Mouse (Mus musculus) adrenal gland (tissue): ENCODE results near the gene Cbfa2t2.

Experiments
- intact Hi-C: fragments of 180-260 bp; cut with DNase I; formaldehyde crosslinking; loops from one replicate; pipeline ENCODE4 v1.15.1; 2025
- long read RNA-seq, 2 experiments: library from polyadenylated mRNA; unstranded; transcript quantifications; one replicate each; pipeline ENCODE4 v2.0.0; 2020; ENCODE audit warnings: borderline replicate concordance in 1 of 2; ENCODE audit not compliant: insufficient replicate concordance in 1 of 2

Gene Cbfa2t2
- long read RNA-seq, experiment 1, full-length matches to known transcripts = 2 of 79 reads
- long read RNA-seq, experiment 1, partial matches to known transcripts = 6 of 79 reads
- long read RNA-seq, experiment 1, other reads (novel, unspliced or antisense) = 71 of 79 reads
- long read RNA-seq, experiment 2, full-length matches to known transcripts = 5 of 45 reads
- long read RNA-seq, experiment 2, partial matches to known transcripts = 3 of 45 reads
- long read RNA-seq, experiment 2, other reads (novel, unspliced or antisense) = 37 of 45 reads

GRCm38 (mm10) chr2:154436458-154437190, at the start of gene Cbfa2t2:
Cbfa2t2 (plus strand) TSS chr2:154436481.
- intact Hi-C loops = no loop called here

DNA sequence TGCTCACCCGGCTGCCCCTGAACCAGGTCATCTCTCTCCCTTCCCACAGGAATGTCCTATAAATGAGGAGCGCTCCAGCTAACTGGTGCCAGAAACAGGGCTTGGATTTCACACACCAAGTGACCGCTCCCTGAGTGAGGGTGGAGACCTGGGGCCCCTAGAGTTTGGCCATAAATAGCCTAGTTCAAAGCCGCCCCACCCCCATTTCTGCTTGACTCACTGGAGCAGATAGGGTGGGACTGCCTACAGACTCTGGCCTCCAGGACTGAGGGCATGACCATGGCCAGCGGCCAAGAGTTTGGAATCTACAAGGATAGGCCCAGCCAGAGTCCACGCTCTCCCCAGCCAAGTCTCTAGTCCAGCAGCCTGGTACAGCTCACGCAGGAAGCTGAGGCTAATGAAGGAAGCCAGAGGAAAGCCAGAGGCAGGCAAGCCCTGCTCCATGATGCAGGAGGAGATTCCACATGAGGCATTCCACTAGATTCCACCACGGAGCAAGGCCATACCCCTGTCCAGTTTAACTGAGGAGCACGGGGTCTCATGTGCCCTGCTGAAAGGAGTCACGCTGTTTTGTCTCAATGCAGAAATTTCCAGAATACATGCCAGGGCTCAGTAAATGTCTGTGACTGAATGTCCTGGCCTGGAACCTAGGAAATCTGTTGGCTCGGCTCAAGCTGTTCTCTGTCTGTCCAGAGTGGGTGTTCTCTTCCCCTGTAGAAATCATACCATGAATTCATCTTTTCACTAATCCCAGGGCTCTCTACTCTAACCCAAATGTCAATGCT, 45.9 kb upstream of the Cbfa2t2 start:
- intact Hi-C loops = no loop called here

- intact Hi-C loops = no loop called here
Measured at GRCm38 (mm10) chr2:154394602-154395001, 41.7 kb upstream of the Cbfa2t2 start.

DNA sequence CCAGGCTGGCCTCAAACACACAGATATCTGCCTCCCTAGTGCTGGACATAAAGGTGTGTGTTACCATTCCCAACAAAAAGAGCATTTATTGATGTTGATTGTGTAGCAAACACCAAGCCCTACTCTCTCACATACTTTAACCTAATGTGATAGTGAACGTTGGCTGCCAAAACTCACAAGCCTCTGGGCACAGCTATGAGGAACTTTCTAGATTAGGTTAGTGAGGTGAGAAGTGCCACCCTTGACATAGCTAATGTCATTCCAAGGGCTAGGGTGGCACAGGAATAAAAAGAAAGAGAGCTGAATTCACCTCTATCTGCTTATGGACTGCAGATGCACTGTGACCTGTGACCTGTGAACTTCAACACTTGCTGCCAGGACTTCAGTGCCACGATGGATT, 39.8 kb upstream of the Cbfa2t2 start:
- intact Hi-C loops = no loop called here

DNA sequence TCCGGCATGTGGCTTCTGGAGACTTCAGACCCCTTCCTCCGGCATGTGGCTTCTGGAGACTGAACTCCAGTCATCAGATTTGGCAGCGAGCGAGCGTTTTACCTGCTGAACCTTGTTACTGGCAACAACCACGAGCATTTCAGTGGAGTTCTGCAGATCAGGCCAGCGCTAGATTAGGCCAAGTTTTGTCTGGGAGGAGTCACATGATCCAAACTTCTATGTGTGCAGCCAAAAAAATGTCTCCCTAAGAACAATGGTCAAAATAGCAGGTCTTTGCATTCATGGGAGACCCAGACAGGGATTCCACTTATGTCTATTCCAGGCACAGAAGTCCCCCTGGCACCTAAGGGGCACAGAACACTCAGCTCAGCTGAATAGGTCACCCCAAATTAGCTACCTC, 38.0 kb upstream of the Cbfa2t2 start:
- intact Hi-C loops = no loop called here

DNA sequence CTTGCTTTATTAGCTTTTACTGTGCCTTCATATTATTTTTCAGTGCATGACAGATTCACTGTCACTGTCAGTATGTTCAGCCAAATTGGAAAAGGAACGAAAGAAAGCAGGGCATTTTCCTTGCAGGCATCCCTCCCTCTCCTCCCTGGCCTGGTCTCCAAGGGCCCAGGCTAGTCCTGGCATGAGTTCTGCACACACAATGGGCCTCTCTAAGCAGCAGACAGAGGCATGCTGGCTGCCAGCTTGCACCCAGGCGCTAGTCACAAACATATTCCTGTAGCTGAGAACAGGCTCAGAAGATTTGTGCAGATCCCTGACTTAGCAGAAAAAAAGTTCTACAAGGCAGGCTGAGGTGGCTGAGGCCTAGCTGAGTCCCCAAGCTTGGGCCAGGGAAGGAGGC, 37.0 kb upstream of the Cbfa2t2 start:
- intact Hi-C loops = no loop called here

DNA sequence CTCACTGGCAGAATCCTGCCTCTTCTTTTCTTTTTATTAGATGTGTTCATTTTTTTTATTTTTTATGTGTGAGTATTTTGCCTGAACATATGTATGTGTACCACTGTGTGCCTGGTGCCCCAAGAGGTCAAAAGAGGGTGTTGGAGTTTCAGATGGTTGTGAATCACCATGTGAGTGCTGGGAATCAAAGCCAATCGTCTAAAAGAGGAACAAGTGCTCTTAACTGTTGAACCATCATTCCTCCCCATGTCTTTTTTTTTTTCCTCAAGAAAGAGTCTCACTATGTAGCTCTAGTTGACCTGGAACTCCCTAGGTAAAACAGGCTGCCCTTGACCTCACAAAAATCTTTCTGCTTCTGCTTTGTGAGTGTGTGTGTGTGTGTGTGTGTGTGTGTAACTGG, 34.3 kb upstream of the Cbfa2t2 start:
- intact Hi-C loops = no loop called here

GRCm38 (mm10) chr2:154402811-154403210, 33.5 kb upstream of the Cbfa2t2 start:
- intact Hi-C loops = no loop called here

DNA sequence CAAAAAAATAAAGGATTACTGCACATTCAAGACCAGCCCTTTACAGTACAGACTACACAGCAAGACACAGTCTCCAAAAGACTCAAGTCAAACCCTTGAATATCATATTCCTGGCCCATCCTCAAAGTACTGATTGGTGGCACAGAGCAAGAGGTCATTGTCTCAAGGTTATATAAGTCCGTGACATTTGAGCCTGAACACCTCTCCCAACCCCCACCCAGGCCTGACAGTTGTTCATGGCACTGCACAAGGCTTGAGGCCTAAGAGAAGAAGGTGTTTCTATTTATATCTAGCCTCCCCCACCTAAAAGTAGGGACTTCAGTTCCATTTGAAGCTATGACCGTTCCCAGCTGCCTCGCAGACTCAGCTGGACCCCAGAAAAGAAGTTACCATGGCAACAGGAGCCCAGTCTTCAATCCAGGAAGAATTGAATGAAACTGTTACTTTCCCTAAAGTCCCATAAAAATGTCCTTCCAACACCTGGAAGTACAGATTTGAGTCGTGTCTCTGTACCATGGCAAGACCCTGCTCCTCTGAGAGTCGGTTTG, 30.8 kb upstream of the Cbfa2t2 start:
- intact Hi-C loops = no loop called here

DNA sequence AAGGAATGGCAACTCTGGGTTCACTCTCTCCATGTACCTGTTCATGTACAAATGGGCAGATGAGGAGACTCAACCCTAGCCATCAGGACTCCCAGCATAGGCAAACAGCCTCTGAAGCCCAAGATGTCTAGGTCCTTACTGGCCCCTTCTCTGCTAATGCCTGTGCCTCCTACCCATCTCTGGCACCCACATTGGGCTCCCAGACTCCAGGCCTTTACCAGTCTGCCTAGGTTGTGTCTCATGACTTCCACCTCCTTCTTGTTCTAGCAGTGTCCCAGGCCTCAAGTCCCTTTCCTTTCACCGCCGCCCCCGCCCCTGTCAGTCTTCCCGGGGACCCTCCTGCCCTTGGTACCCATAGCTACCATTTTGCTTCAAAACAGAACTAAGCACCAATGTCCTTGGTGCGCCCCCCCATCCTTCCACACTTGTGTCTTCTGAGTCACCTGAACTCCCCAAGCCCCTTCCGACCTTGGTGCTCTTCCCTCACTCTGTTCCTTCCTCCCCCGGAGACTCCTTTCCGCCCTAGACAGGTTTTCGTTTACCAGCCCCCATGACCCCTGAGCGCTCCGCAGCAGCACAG, 29.1 kb upstream of the Cbfa2t2 start:
- intact Hi-C loops = no loop called here

DNA sequence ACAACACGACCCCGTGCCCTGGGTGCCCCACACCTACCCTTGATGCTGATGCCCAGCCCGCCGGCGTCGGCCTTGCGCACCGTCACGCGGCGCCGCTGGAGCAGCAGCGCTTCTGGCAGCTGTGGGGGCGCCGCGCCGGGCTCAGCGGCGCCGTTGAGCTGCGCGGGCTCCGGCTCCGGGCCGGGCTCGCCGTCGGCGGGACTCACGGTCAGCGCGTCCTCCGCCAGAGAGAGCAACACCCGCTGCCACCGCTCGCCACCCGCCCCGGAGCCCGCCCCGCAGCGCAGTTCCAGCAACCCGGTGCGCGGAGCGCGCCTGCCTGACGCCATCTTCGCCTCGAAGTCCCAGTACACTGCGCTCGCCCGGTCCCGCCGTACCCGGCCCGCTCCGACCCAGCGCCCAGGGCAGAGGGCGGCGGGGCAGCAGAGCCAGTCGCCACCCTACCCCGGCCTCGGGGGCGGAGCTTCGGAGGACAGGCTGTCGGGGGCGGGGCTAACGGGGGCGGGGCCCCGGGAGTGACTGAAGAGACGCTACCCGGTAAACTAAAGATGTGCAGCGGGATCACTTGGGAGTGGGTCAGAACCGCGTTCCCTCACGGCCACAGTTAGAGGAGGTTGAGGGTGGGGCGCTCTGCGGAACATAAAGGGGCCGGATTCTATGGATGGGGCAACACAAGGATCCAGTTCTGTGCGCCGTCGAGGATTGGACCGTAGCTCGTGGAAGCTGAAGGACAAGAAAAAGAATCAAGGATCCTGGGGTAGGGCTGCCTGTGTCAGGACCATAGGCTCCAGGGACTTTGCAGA, 28.4 kb upstream of the Cbfa2t2 start, which contains the start of gene Snta1:
Gene Snta1 (minus strand): TSS at position 457 of the 803 bp plus-strand sequence.
- intact Hi-C loops = no loop called here

DNA sequence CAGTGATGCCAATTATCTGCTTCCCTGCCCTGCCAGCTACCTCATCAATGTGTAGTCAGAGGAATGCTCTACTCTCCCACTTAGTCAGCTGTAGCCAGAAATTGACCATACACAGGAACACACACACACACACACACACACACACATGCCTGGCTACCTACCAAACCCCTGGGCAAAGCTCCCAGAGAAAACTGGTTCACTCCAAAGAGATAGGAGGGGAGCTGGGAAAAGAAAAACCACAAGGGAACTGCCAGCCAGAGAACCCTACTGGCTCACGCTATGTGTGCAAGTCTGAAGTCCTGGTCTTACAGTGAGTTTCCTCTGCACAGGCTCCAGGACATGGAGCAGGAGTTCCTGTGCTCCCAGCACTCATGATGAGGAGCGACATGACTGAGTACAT, 25.9 kb upstream of the Cbfa2t2 start:
- intact Hi-C loops = loop anchor here (5.0 kb wide), 2 partner anchors 202 to 532 kb away; partner anchors contain the start of genes 4930519P11Rik and Zfp341

DNA sequence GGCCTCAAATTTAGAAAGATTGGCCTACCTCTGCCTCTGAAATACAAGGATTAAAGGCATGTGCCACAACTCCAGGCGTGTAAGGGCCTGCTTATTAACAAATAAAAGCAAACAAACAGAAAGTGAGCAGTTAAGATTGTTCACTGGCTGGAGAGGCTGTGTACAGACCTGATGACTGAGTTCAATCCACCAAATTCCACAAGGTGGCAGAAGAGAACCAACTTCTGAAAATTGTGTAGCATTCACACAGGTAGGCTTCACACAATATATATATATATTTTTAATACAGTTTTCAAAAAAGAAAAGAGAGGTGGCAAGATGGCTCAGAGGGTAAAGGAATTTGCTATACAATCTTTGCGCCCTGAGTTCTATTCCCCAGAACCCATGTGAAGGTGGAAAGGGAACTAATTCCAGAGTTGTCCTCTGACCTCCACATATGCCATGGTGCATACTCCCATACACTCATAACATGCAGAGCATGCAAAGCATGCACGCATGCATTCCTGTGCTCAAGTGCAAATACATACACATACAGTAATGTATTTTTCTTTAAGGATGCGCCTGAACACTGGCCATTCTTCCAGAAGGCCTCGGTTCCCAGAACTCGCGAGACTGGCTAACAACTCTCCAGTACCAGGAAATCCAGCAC, 24.1 kb upstream of the Cbfa2t2 start:
- intact Hi-C loops = loop anchor here (5.0 kb wide), 2 partner anchors 200 to 530 kb away; partner anchors contain the start of genes 4930519P11Rik and Zfp341

- intact Hi-C loops = loop anchor here (2.0 kb wide), 1 partner anchor 124 kb away; no protein-coding TSS in a partner anchor
Measured at GRCm38 (mm10) chr2:154417107-154417506, 19.2 kb upstream of the Cbfa2t2 start.

DNA sequence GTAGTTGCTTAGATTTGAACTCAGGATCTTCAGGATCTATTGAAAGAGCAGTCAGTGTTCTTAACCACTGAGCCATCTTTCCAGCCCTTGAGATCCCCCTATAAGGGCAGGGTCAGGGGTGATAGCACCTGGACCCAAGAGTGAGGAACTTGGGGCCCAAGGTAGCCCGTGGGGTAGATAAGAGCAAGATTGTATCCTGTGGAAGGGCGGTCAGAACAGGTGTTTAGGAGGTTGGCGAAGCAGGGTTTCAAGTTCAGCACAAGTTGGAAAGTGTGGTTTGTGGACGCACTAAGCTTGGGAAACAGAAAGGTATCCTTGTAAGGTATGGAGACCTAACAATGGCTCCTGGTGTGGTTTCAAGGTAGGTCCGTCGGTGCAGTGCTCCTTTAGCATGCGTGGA, 18.3 kb upstream of the Cbfa2t2 start:
- intact Hi-C loops = no loop called here

- intact Hi-C loops = no loop called here
Measured at GRCm38 (mm10) chr2:154419631-154420515, 16.4 kb upstream of the Cbfa2t2 start.

DNA sequence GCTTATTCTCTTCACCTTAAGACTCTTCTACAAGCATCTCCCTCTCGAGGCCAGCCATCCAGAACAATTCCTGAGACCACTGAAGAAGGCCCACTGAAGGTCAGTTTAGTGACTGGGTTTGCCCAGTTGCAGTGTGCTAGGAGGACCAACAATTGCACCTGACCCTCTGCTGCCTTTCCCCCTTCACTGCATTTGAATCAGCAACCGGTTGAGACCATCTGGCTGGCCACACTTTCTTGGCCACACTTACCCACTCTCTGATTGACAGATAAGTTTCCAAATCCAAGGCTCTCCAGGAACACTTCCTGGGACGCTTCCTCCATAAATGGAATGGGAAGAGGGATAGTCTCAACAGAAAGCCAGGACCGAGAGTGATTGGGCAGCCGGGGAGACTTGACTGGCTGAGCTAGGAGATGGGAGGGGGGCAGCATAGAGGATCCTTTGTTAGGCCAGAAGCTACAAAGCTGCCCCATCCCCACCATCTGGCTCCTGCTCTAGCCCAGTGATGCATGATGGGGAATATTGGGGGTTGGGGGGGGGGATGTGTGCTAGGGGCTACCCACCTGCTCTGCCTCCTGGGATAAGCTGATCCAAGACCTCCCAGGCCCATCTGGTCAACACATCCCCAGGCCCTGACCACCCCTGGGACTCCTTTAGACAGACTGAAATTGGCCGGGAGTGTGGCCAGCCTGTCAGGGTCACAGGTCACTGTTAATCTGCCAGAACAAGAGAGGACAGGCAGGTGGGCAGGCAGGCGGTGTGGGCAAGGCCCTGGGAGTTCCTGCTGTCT, 15.1 kb upstream of the Cbfa2t2 start:
- intact Hi-C loops = no loop called here

DNA sequence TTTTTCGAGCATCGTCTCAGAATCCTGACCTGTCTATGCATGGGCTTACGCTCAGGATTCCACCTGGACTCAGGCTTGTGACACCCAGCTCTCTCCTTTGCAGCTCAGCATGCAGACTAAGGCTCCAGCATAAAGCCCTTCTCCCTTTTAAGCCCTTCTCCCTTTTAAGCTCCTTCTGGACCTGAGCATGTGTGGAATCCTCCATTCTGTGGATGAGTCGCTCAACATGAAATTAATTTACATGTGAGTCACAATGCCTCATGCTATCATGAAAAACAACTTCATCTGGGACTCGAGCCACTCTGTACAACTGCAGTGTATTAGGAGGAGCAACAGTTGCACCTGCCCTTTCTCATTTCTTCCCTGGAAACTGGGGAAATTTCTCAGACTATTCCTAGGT, 14.1 kb upstream of the Cbfa2t2 start:
- intact Hi-C loops = no loop called here
